Mouse (Mus musculus) erythroblast, embryonic 14.5 days (primary cell): ENCODE results near the gene 2210407C18Rik.

Source experiments
- GATA1 ChIP-seq: IDR thresholded peaks from 2 replicates; pipeline ENCODE4 v1.6.1; 2012; ENCODE audit warnings: low read length, inconsistent platforms, mixed read lengths
- TAL1 ChIP-seq: IDR thresholded peaks from 3 replicates; pipeline ENCODE4 v1.6.1; 2012; ENCODE audit warnings: low read length, inconsistent platforms, mixed read lengths

DNA sequence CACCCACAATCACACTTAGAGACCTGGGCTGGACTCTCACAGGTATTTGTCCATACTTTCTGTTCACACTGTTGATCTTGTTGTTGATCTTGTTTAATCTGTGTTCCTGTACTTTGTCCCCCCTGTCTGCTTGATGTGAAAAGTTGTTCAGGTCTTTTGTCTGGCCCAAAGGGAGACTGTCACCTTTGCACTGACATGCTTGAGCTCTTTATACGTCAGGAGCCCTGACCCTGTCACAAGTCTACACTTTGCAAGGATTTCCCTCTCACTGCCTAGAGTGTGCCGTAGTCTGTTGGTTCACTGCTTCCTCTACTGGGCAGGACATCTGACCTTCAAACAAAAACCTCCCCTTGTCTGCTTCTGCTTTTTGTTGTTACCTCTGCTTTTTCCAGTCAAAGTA lies 11.2 kb downstream of the 2210407C18Rik start:
- no peak for TF ChIP-seq TAL1
- no peak for TF ChIP-seq GATA1
